Mouse (Mus musculus) midbrain, postnatal 0 days (tissue): ENCODE measurements at regions not wholly inside any gene's neighbourhood (a gene's known extent, or its start where the extent isn't known, plus 50 kb on each side); places are given as distances from the start of the nearest gene placed in this dataset.

Experiments used
- ATAC-seq: fragments of 200-750 bp; cut with Nextera tagmentation; 2 replicates; pipeline ENCODE4 v1.8.0; 2017; ENCODE audit warnings: moderate number of reproducible peaks, mild to moderate bottlenecking, moderate TSS enrichment, moderate library complexity; ENCODE audit not compliant: low FRiP score
- DNase-seq: peaks from one replicate; pipeline ENCODE4 v3.0.0-alpha.2; 2015; ENCODE audit warnings: low spot score
- H3K27ac ChIP-seq: fragments of 300-500 bp; sonication (generic); 2 replicates; pipeline ENCODE4 v1.5.1; 2014; ENCODE audit warnings: low read depth, mild to moderate bottlenecking, low read length, mixed read lengths
- H3K27me3 ChIP-seq: fragments of 300-500 bp; sonication (generic); 2 replicates; pipeline ENCODE4 v1.6.1; 2014; ENCODE audit warnings: low read length, control low read depth, mixed read lengths; ENCODE audit not compliant: insufficient read depth
- H3K36me3 ChIP-seq: fragments of 300-500 bp; sonication (generic); 2 replicates; pipeline ENCODE4 v1.6.1; 2014; ENCODE audit warnings: low read length, control low read depth, mixed read lengths; ENCODE audit not compliant: insufficient read depth
- H3K4me1 ChIP-seq: fragments of 300-500 bp; sonication (generic); 2 replicates; pipeline ENCODE4 v1.6.1; 2014; ENCODE audit warnings: mild to moderate bottlenecking, control low read depth, antibody characterized with exemption, low read length, mixed read lengths; ENCODE audit not compliant: insufficient read depth
- H3K4me2 ChIP-seq: fragments of 300-500 bp; sonication (generic); 2 replicates; pipeline ENCODE4 v1.6.1; 2014; ENCODE audit warnings: low read depth, mild to moderate bottlenecking, low read length, mixed read lengths; ENCODE audit not compliant: poor library complexity, severe bottlenecking
- H3K4me3 ChIP-seq: fragments of 300-500 bp; sonication (generic); 2 replicates; pipeline ENCODE4 v1.5.1; 2014; ENCODE audit warnings: low read depth, mild to moderate bottlenecking, low read length, moderate library complexity
- H3K9ac ChIP-seq: fragments of 300-500 bp; sonication (generic); replicated peaks from 2 replicates; pipeline ENCODE4 v1.6.1; 2014; ENCODE audit warnings: mild to moderate bottlenecking, low read length, moderate library complexity, mixed read lengths; ENCODE audit not compliant: poor library complexity, severe bottlenecking
- H3K9me3 ChIP-seq: fragments of 300-500 bp; sonication (generic); 2 replicates; pipeline ENCODE4 v1.6.1; 2016; ENCODE audit warnings: low read length, control low read depth
- CTCF ChIP-seq: IDR thresholded peaks from 2 replicates; pipeline ENCODE4 v1.5.1; 2016; ENCODE audit warnings: antibody characterized with exemption, mild to moderate bottlenecking
- WGBS: fragments of 180-500 bp; shearing (Covaris S2); extraction: QIAGEN DNeasy Blood & Tissue Kit; methylation state at CpG from one replicate; pipeline ENCODE4 v1.1.7; 2014; 5-methylcytosine and 5-hydroxymethylcytosine counted together

DNA sequence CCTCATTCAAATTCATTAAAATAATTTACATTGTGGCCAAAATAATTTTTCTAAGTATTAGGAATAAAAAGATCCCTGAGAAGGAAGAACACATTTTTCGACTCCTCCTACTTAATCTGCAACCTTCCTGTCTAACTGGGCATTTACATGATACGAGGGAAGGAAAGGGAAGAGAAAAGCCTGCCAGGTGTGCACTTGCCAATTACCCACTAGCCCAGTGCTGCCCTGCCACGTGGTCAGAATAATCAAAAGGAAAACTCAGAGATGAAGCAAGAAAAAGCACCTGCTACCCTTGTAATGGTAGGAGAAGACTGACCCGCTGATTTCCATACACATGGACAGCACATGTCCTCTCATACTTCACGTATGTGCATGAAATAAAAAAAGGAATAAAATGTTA is 651.0 kb upstream of the Mms22l start:
- Histone ChIP-seq H3K9me3 (no peaks in the 10 kb centered on the region), H3K4me1 (no peaks in the 10 kb centered on the region), H3K27me3 (no peaks in the 10 kb centered on the region), H3K36me3 (no peaks in the 10 kb centered on the region), H3K4me3 (no peak overlapping the region), H3K9ac (no peak overlapping the region), H3K4me2 (no peak overlapping the region), H3K27ac (no peak overlapping the region)
- 64% methylated on average over 5 of the region's 5 CpGs for WGBS
- no peak for TF ChIP-seq CTCF
- no peak for DNase-seq
- ATAC-seq, result no peak

DNA sequence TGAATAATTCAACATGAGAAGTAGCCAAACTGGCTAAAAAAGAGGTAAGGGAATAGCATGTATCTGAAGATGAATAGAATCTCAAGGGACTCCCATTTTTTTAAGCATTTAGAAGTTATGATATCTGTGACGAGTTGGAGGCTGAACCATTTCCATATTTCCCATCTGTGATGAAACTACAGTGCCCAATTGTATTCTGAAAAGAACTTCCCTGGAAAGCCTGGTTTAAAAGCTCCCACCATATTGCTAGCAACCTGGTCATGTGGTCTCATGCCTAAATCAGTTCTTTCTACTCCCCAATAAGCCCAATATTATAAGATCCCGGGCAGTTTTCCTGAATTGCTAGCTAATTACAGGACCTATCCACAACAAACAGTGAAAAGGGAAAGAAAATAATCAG is 645.6 kb upstream of the Mms22l start:
- no peak overlapping the region for H3K4me3 ChIP-seq
- H3K36me3 ChIP-seq, result no peaks in the 10 kb centered on the region
- H3K9ac ChIP-seq, result no peak overlapping the region
- WGBS, result 84% methylated on average over 2 of the region's 2 CpGs
- no peak for DNase-seq
- no peak overlapping the region for H3K27ac ChIP-seq
- no peak for TF ChIP-seq CTCF
- no peak for ATAC-seq
- no peaks in the 10 kb centered on the region for H3K4me1 ChIP-seq
- H3K27me3 ChIP-seq, result no peaks in the 10 kb centered on the region
- no peak overlapping the region for H3K4me2 ChIP-seq
- H3K9me3 ChIP-seq, result no peaks in the 10 kb centered on the region

DNA sequence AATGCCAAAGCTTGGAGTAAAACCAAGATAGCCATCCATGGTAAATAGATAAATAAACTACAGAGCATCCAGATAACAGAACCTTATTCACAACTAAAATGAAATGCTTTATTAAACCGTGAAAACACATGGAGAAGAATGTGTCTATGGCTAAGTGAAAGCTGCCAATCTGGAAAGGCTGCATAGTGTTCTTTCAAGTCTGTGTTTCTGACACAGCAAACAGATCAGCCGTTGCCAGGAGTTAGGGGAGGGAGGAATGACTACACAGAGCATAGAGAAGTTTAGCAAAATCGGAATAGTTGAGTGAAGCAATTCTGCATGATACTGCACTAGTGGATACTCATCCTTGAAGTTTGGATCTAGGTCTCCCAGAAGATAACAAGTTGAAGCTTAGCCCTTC is 633.8 kb upstream of the Mms22l start:
- Histone ChIP-seq H3K36me3 (no peaks in the 10 kb centered on the region), H3K4me3 (no peak overlapping the region), H3K4me1 (no peaks in the 10 kb centered on the region), H3K27ac (no peak overlapping the region), H3K9ac (no peak overlapping the region), H3K9me3 (no peaks in the 10 kb centered on the region), H3K4me2 (no peak overlapping the region), H3K27me3 (no peaks in the 10 kb centered on the region)
- WGBS, result 75% methylated on average over 3 of the region's 3 CpGs
- DNase-seq (no peak), ATAC-seq (no peak)
- TF ChIP-seq CTCF, result no peak

DNA sequence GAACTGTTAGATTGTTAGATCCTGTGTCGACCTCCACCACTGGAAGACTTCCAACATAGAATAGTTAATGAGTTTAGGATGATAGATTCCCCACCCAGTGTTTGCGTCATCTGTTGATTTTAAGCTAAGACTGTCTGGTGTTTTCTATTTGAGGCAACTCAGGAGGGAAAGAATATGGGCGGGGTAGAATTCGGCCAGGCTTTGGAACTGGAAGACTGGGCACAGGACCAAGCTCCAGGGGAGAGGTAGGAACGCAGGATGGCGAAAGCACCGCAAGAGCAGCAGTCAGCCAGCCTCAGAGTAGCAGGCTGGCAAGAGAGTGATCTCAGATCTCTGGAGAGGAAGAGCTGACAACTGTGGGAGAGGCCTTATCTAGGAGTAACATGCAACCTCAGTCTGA is 616.2 kb upstream of the Mms22l start:
- H3K36me3 ChIP-seq, result no peaks in the 10 kb centered on the region
- no peak overlapping the region for H3K27ac ChIP-seq
- H3K9me3 ChIP-seq, result no peaks in the 10 kb centered on the region
- 79% methylated on average over 7 of the region's 7 CpGs for WGBS
- no peak for ATAC-seq
- H3K4me2 ChIP-seq, result no peak overlapping the region
- H3K9ac ChIP-seq, result no peak overlapping the region
- no peaks in the 10 kb centered on the region for H3K27me3 ChIP-seq
- no peak for TF ChIP-seq CTCF
- DNase-seq, result peak; percentile 31
- no peaks in the 10 kb centered on the region for H3K4me1 ChIP-seq
- H3K4me3 ChIP-seq, result no peak overlapping the region

DNA sequence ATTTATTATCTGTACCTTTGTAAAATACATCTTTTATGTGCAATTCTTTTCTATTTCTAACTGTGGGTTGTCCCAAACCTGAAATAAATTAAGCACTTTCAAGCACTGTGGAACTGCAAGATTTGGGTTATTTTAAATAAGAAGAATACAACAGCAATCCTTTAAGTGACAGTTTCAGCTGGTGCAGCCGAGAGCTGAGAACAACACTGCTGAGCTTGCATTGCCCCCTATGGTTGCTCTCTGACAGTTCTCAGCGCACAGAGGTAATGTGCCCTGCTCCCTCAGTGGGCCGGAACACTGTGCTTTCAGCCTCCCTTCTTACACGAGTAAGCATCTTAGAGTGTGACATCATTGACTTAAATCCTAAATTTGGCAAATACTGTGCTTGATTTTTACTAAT is 582.9 kb upstream of the Mms22l start:
- H3K9ac ChIP-seq, result no peak overlapping the region
- 0 out of 2 replicates have a peak, but pooled peaks have one; percentile 74 for ATAC-seq
- WGBS, result 6% methylated on average over 4 of the region's 4 CpGs

DNA sequence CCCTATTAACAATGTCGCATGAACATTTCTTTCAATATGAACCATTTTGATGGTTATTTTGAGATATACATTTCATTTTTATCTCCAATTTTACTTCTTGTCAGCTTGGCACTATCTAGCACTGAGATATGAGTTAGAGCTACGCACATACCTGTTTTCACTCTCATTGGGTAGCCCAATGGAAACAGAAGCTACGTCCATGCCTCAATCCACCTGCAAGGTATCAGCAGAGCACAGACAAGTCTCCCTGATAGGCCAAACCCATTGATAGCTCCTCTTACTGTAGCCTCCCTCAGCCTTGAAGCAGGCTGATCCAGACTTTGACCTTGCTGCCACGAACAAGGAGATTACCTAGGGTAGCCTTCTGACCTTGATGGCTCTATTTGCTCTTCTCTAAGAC is 582.4 kb upstream of the Mms22l start:
- no peak overlapping the region for H3K9ac ChIP-seq
- ATAC-seq (no peak), DNase-seq (no peak)
- H3K4me2 ChIP-seq, result no peak overlapping the region
- WGBS, result 76% methylated on average over 4 of the region's 4 CpGs
- TF ChIP-seq CTCF, result no peak
- H3K27me3 ChIP-seq, result no peaks in the 10 kb centered on the region
- H3K9me3 ChIP-seq, result no peaks in the 10 kb centered on the region
- no peak overlapping the region for H3K27ac ChIP-seq
- H3K36me3 ChIP-seq, result no peaks in the 10 kb centered on the region
- H3K4me3 ChIP-seq, result no peak overlapping the region
- H3K4me1 ChIP-seq, result no peaks in the 10 kb centered on the region

More for the DNA sequence above, 582.9 kb upstream of the Mms22l start:
- no peaks in the 10 kb centered on the region for H3K36me3 ChIP-seq
- H3K4me1 ChIP-seq, result no peaks in the 10 kb centered on the region
- no peak overlapping the region for H3K27ac ChIP-seq
- no peak overlapping the region for H3K4me2 ChIP-seq
- peak; percentile 65 for DNase-seq
- no peaks in the 10 kb centered on the region for H3K27me3 ChIP-seq
- no peaks in the 10 kb centered on the region for H3K9me3 ChIP-seq
- H3K4me3 ChIP-seq, result no peak overlapping the region
- peak; percentile 76 for TF ChIP-seq CTCF

DNA sequence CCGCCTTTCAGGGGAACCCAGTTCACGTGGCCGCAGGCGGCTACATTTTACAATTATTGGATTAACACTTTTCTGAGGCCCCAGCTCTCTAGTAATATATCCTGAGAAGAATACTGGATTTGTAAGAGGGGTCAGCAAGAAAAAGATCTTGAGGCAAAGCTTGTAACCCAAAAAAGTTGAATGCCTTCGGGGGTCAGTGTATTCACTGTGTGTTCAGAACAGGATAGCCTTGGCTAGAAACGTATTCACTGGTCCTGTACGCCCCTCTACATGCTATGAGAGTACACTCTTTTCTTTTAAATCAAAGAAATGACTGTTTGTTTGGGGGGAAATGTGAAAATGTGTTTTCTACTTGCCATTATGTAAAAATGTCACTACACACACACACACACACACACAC is 581.8 kb upstream of the Mms22l start:
- Histone ChIP-seq H3K9ac (no peak overlapping the region), H3K36me3 (no peaks in the 10 kb centered on the region), H3K27me3 (no peaks in the 10 kb centered on the region), H3K27ac (no peak overlapping the region), H3K9me3 (no peaks in the 10 kb centered on the region), H3K4me3 (no peak overlapping the region), H3K4me2 (no peak overlapping the region), H3K4me1 (no peaks in the 10 kb centered on the region)
- DNase-seq (no peak), ATAC-seq (no peak)
- WGBS, result 67% methylated on average over 7 of the region's 7 CpGs
- TF ChIP-seq CTCF, result no peak
